Mouse (Mus musculus) megakaryocyte progenitor cell, adult 5-6 weeks (primary cell): ENCODE measurements around the gene Samd13. TPM values are rescaled to one million over a fixed set of nuclear protein-coding genes. Genes with fewer than 3 reads are reported as not detected.

Experiments used
- ATAC-seq: replicated peaks from 2 replicates; pipeline ENCODE4 v1.8.0; 2016; ENCODE audit warnings: mild to moderate bottlenecking, moderate TSS enrichment, inconsistent platforms; ENCODE audit not compliant: poor library complexity
- total RNA-seq, 2 experiments: library from RNA; stranded (forward) in 1 of 2; stranded (reverse) in 1 of 2; fragments of 157-497, 149-512 nt in 1 of 2; fragments of 200-1000 nt in 1 of 2; gene quantifications; 2 replicates each; pipeline versions ENCODE4 v1.2.3 to v1.2.4; 2015 to 2017

The Samd13 gene
- total RNA-seq, 2 experiments from 2014 or later, result 0.96 to 1.2 TPM

- ATAC-seq, result no peak
Observed at GRCm38 (mm10) chr3:146617946-146618345, 67.4 kb downstream of the Samd13 start.

- peak; percentile 87 for ATAC-seq
Observed at GRCm38 (mm10) chr3:146616533-146617283, 68.7 kb downstream of the Samd13 start.

- no peak for ATAC-seq
Observed at GRCm38 (mm10) chr3:146615496-146615895, 69.9 kb downstream of the Samd13 start, which contains the start of gene Dnase2b. TSS of gene Dnase2b (minus strand) at chr3:146615596.

DNA sequence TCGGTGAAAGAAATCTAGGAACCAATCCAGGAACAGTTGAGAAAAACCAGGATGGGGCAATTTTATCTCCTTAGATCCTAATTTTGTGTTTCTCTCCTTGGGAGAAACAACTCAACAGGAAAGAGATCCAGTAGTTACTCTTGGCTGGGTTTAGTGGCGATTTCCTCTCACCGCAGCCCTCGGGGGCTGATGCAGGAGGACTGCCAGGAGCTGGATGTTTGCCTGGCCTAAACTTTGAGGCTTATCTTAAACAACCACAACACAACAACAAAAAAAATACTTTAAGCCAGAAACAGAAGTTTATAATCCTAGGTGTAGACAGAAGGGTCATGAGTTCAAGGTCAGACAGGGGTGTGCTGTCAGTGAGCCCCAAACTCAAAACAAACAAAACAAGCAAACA lies 73.6 kb downstream of the Samd13 start:
- ATAC-seq, result no peak

DNA sequence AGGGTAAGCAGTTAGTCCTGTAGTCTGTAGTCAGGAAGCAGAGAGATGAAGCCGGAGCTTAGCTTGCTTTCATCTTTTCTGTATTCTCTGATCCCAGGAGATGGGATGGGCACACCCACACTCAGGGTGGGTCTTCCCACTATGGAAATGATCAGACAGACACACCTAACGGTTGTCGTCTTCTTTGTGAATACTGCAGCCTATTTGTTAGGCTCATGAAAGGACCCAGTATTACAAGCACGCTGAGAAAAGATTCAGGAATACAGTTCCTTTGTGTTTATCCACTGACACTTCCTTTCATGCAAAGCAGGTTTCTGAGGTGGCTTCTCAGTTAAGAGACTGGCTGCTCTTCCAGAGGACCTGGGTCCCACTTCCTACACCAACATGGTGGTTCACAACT lies 74.1 kb downstream of the Samd13 start:
- no peak for ATAC-seq

- ATAC-seq, result no peak
Observed at GRCm38 (mm10) chr3:146610322-146610721, 75.1 kb downstream of the Samd13 start.

DNA sequence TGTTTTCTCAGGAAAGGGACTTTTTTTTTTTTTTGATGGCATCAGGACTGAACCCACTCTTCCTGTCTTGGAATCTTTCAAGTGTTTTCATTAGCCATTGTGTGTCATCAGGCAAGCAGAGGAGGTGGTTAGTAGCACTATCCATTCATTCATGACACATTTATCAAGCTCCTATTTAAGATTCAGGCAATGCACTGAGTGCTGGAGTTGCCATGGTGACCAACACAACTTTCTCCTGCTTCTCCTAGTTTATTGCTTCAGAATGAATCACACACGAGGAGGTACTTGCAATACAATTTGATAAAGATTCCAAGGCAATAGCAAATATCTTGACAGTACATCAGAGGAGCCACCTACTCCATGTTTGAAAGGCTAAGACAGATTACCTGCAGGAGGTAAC lies 78.0 kb downstream of the Samd13 start:
- peak; percentile 38; the same call in 1 of the 2 replicates for ATAC-seq

DNA sequence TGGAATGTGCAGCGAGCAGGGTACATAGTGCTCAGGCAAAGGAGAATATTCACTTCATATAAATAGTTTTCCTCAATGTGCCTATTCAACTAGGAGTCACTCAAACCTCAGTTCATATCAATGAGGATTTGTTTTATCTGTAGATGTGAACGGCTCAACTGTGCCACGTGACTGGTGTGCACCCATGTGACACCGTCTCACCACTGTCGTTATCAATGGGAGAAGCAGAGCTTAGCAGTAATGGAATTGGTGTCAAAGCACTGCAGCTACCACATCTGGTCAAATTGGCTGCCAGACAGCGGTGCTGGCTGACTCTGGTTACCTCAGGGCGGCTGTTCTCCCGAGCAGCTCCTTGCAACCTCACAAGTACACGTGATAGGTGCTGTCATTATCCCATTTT lies 80.7 kb downstream of the Samd13 start:
- ATAC-seq, result no peak

- ATAC-seq, result no peak
Observed at GRCm38 (mm10) chr3:146602531-146602930, 82.9 kb downstream of the Samd13 start.

DNA sequence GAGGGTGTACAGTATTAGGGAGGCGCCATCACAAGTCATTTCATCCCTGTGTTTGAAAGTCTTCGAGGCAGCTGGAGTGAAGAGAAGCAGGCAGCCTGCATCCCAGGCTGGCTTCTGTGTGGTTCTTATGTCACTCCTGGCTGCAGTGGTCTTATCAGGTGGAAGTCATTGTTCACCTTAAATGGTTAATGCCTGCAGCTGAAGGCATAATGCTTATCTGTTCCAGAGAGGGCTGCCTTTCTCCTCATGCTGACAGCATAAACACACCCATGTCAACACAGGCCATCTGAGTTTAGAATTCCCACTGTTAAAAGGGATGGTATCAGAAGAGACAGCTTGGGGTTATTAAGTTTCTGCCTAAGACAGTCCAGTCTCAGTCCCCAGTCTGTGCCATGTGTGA lies 84.2 kb downstream of the Samd13 start:
- ATAC-seq, result peak; percentile 84

- no peak for ATAC-seq
Observed at GRCm38 (mm10) chr3:146599198-146599900, 86.0 kb downstream of the Samd13 start.

DNA sequence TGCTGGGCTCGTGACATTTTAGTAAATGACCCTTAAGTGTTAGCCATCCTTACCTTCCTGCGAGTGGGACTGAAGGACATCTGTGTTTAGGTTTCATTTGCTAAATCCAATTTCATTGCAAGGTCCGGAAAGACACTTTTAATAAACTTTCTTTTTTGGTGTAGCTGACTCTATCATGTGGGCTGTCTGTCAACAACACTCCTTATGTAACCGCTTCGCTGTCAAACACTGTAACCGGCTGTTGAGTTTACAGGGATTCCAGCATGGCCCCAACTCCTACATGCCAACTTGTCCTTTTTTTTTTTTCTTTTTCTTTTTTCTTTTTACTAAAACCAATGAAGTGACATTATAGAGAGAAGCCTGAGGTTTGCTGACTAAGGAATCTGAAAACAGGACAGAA lies 87.0 kb downstream of the Samd13 start:
- ATAC-seq, result no peak

DNA sequence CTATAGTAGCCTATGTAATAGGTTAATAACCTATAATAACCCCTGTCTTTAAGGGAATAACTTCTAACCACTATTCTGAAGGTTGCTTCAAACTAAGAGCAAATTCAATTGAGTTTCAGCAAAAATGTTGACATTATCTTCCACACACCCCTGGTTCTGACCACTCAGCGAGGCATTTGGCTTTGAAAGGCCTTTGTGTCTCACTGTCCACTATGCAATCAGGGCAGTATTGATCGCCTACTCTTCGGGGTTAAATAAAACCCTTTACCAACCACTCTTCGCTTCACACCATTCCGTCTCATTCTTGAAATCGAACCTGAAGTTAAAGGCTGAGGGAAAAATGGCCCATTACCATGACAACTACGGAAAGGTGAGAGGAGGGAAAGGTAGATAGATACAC lies 88.5 kb downstream of the Samd13 start:
- no peak for ATAC-seq

DNA sequence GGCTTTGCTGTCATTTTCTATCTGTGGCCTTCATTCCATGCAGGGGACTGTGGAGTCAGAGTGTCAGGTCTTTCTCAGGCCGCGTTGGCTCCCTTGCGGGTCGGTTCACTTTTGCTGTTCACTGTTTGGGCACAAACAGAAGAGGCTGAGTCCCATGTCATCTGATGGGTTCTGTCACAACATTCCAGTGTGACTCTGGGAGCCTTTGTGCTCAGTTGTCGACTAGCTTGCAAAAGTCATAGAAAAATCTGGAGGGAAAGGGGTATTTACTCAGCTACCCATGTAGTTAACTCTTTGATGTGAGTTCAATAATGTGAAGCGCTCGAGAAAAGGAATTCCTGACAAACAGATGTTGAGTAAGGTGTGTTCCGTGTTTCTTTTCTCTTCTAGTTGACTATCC lies 89.0 kb downstream of the Samd13 start:
- ATAC-seq, result no peak

GRCm38 (mm10) chr3:146595440-146595839 lies 90.0 kb downstream of the Samd13 start:
- no peak for ATAC-seq

Other genes starting within 250 kb of the Samd13 start
- gene Ctbs, start 235.8 kb downstream of the Samd13 start, total RNA-seq (2015), result 12.5 and 17.0 TPM in 2 replicates
- gene Ctbs, start 235.8 kb downstream of the Samd13 start, total RNA-seq (2017), result 9.9 and 10.5 TPM in 2 replicates
- gene Spata1, start 185.8 kb downstream of the Samd13 start, total RNA-seq (2015), result 9.1 TPM in 2 replicates
- gene Spata1, start 185.8 kb downstream of the Samd13 start, total RNA-seq (2017), result 13.6 and 14.6 TPM in 2 replicates
- gene Gng5, start 185.8 kb downstream of the Samd13 start, total RNA-seq (2015), result 294 and 360 TPM in 2 replicates
- 127 and 170 TPM in 2 replicates for gene Gng5, start 185.8 kb downstream of the Samd13 start, total RNA-seq (2017)
- gene Rpf1, start 164.2 kb downstream of the Samd13 start, total RNA-seq (2015), result 81.7 and 81.8 TPM in 2 replicates
- gene Rpf1, start 164.2 kb downstream of the Samd13 start, total RNA-seq (2017), result 90.2 and 95.2 TPM in 2 replicates
- gene Uox, start 115.2 kb downstream of the Samd13 start, total RNA-seq (2015), result not detected in 2 replicates
- gene Uox, start 115.2 kb downstream of the Samd13 start, total RNA-seq (2017), result not detected in 2 replicates
- gene Dnase2b, start 70.0 kb downstream of the Samd13 start, total RNA-seq (2015), result not detected in 2 replicates
- gene Dnase2b, start 70.0 kb downstream of the Samd13 start, total RNA-seq (2017), result 0.14 TPM in 1 of 2 replicates, not detected in the other
- not detected in 2 replicates for gene 4930503B20Rik, start 34.3 kb downstream of the Samd13 start, total RNA-seq (2015)
- 0.34 TPM in 1 of 2 replicates, not detected in the other for gene 4930503B20Rik, start 34.3 kb downstream of the Samd13 start, total RNA-seq (2017)
- 67.8 and 72.9 TPM in 2 replicates for gene Prkacb, start 127.4 kb upstream of the Samd13 start, total RNA-seq (2015)
- gene Prkacb, start 127.4 kb upstream of the Samd13 start, total RNA-seq (2017), result 60.8 and 75.2 TPM in 2 replicates
- 0.49 TPM in 1 of 2 replicates, not detected in the other for gene Ttll7, start 166.8 kb upstream of the Samd13 start, total RNA-seq (2015)
- 0.10 TPM in 1 of 2 replicates, not detected in the other for gene Ttll7, start 166.8 kb upstream of the Samd13 start, total RNA-seq (2017)